Mouse (Mus musculus) limb, embryonic 15.5 days (tissue): ENCODE results near the gene Spag7. TPM values are rescaled to one million over a fixed set of nuclear protein-coding genes. Genes with fewer than 3 reads are reported as not detected.

Experiments used
- ATAC-seq: fragments of 200-750 bp; cut with Nextera tagmentation; 2 replicates; pipeline ENCODE4 v1.8.0; 2017; ENCODE audit warnings: low read depth, moderate TSS enrichment; ENCODE audit not compliant: insufficient number of reproducible peaks, low FRiP score, low TSS enrichment
- H3K27ac ChIP-seq: fragments of 300-500 bp; sonication (generic); 2 replicates; pipeline ENCODE4 v1.5.1; 2015; ENCODE audit warnings: moderate library complexity, mild to moderate bottlenecking, inconsistent platforms
- H3K27me3 ChIP-seq: fragments of 300-500 bp; sonication (generic); 2 replicates; pipeline ENCODE4 v1.6.1; 2015; ENCODE audit warnings: inconsistent platforms
- H3K36me3 ChIP-seq: fragments of 300-500 bp; sonication (generic); 2 replicates; pipeline ENCODE4 v1.6.1; 2015; ENCODE audit warnings: inconsistent platforms
- H3K4me1 ChIP-seq: fragments of 300-500 bp; sonication (generic); 2 replicates; pipeline ENCODE4 v1.6.1; 2015; ENCODE audit warnings: inconsistent platforms
- H3K4me2 ChIP-seq: fragments of 300-500 bp; sonication (generic); 2 replicates; pipeline ENCODE4 v1.6.1; 2015; ENCODE audit warnings: mild to moderate bottlenecking, inconsistent platforms
- H3K4me3 ChIP-seq: fragments of 300-500 bp; sonication (generic); 2 replicates; pipeline ENCODE4 v1.5.1; 2015; ENCODE audit warnings: mild to moderate bottlenecking, inconsistent platforms
- H3K9ac ChIP-seq: fragments of 300-500 bp; sonication (generic); 2 replicates; pipeline ENCODE4 v1.6.1; 2015; ENCODE audit warnings: inconsistent platforms
- H3K9me3 ChIP-seq: fragments of 300-500 bp; sonication (generic); 2 replicates; pipeline ENCODE4 v1.6.1; 2016; ENCODE audit warnings: inconsistent platforms
- WGBS: fragments of 180-500 bp; shearing (Covaris S2); methylation state at CpG from one replicate; pipeline ENCODE4 v1.1.7; 2015; 5-methylcytosine and 5-hydroxymethylcytosine counted together
- polyA plus RNA-seq: library from polyadenylated mRNA; unstranded; fragments of >200 nt; fragmentation: Nextera tagmentation; extraction: Ambion mirVana; gene quantifications from 2 replicates; pipeline ENCODE4 v1.2.1, GENCODE M21; 2015

The Spag7 gene
- 149 and 172 TPM in 2 replicates for polyA plus RNA-seq

- Histone ChIP-seq H3K9me3 (no peaks in the 10 kb centered on the region), H3K9ac (peak within 1 kb of the TSS; percentile 67), H3K36me3 (peaks cover 46% of the 10 kb centered on the region), H3K27me3 (no peaks in the 10 kb centered on the region), H3K27ac (peak within 1 kb of the TSS; percentile 100), H3K4me2 (peak within 1 kb of the TSS; percentile 77), H3K4me1 (peaks cover 27% of the 10 kb centered on the region), H3K4me3 (peak within 1 kb of the TSS; percentile 71)
- under 1% methylated on average over 44 of the region's 44 CpGs for WGBS
- peak; percentile 96 for ATAC-seq
Measured at GRCm38 (mm10) chr11:70668771-70669505, at the start of gene Spag7. TSS of gene Spag7 (minus strand) at chr11:70669416.

- ATAC-seq: no peak
- H3K4me2 ChIP-seq: no peak overlapping the region
- no peaks in the 10 kb centered on the region for H3K27me3 ChIP-seq
- H3K27ac ChIP-seq: no peak overlapping the region
- no peak overlapping the region for H3K9ac ChIP-seq
- peaks cover 86% of the 10 kb centered on the region for H3K36me3 ChIP-seq
- WGBS: 81% methylated on average over 5 of the region's 5 CpGs
- no peaks in the 10 kb centered on the region for H3K4me1 ChIP-seq
- no peaks in the 10 kb centered on the region for H3K9me3 ChIP-seq
- no peak overlapping the region for H3K4me3 ChIP-seq
Measured at GRCm38 (mm10) chr11:70718481-70718880, 49.3 kb upstream of the Spag7 start.

GRCm38 (mm10) chr11:70715832-70716231, 46.6 kb upstream of the Spag7 start:
- Histone ChIP-seq H3K9me3 (no peaks in the 10 kb centered on the region), H3K4me3 (no peak overlapping the region), H3K27ac (no peak overlapping the region), H3K36me3 (peaks cover 83% of the 10 kb centered on the region), H3K9ac (no peak overlapping the region), H3K27me3 (no peaks in the 10 kb centered on the region), H3K4me1 (no peaks in the 10 kb centered on the region), H3K4me2 (no peak overlapping the region)
- ATAC-seq: no peak
- WGBS: 87% methylated on average over 6 of the region's 6 CpGs

- Histone ChIP-seq H3K27me3 (no peaks in the 10 kb centered on the region), H3K36me3 (peaks cover 81% of the 10 kb centered on the region), H3K9me3 (no peaks in the 10 kb centered on the region), H3K4me3 (no peak overlapping the region), H3K4me1 (no peaks in the 10 kb centered on the region), H3K4me2 (no peak overlapping the region), H3K27ac (no peak overlapping the region), H3K9ac (no peak overlapping the region)
- 85% methylated on average over 6 of the region's 6 CpGs for WGBS
- ATAC-seq: no peak
Measured at GRCm38 (mm10) chr11:70713222-70713621, 44.0 kb upstream of the Spag7 start.

- no peak for ATAC-seq
- Histone ChIP-seq H3K9ac (no peak overlapping the region), H3K27ac (no peak overlapping the region), H3K27me3 (no peaks in the 10 kb centered on the region), H3K36me3 (peaks cover 81% of the 10 kb centered on the region), H3K4me3 (no peak overlapping the region), H3K9me3 (no peaks in the 10 kb centered on the region), H3K4me2 (no peak overlapping the region), H3K4me1 (no peaks in the 10 kb centered on the region)
- WGBS: 93% methylated on average over 10 of the region's 10 CpGs
Measured at GRCm38 (mm10) chr11:70711026-70711425, 41.8 kb upstream of the Spag7 start.

- no peak for ATAC-seq
- Histone ChIP-seq H3K36me3 (peaks cover 79% of the 10 kb centered on the region), H3K4me2 (no peak overlapping the region), H3K9me3 (no peaks in the 10 kb centered on the region), H3K4me1 (peaks cover 24% of the 10 kb centered on the region), H3K4me3 (no peak overlapping the region), H3K9ac (no peak overlapping the region), H3K27ac (no peak overlapping the region), H3K27me3 (no peaks in the 10 kb centered on the region)
- WGBS: 73% methylated on average over 3 of the region's 3 CpGs
Measured at GRCm38 (mm10) chr11:70706127-70706526, 36.9 kb upstream of the Spag7 start.

- Histone ChIP-seq H3K27me3 (no peaks in the 10 kb centered on the region), H3K4me3 (no peak overlapping the region), H3K9me3 (no peaks in the 10 kb centered on the region), H3K4me2 (0 out of 2 replicates have a peak overlapping the region, but pooled peaks have one; percentile 7), H3K4me1 (peaks cover 29% of the 10 kb centered on the region), H3K27ac (no peak overlapping the region; the same call in 1 of the 2 replicates), H3K36me3 (peaks cover 48% of the 10 kb centered on the region), H3K9ac (peak overlapping the region; percentile 33; the same call in 1 of the 2 replicates)
- ATAC-seq: no peak
- 58% methylated on average over 5 of the region's 6 CpGs for WGBS
Measured at GRCm38 (mm10) chr11:70702781-70703180, 33.6 kb upstream of the Spag7 start.

GRCm38 (mm10) chr11:70701984-70702733, 32.9 kb upstream of the Spag7 start:
- peaks cover 29% of the 10 kb centered on the region for H3K4me1 ChIP-seq
- no peaks in the 10 kb centered on the region for H3K27me3 ChIP-seq
- H3K27ac ChIP-seq: no peak overlapping the region; the same call in 1 of the 2 replicates
- ATAC-seq: no peak
- no peaks in the 10 kb centered on the region for H3K9me3 ChIP-seq
- peak overlapping the region; percentile 93; the same call in 1 of the 2 replicates for H3K9ac ChIP-seq
- peaks cover 41% of the 10 kb centered on the region for H3K36me3 ChIP-seq
- H3K4me2 ChIP-seq: peak overlapping the region; percentile 86
- WGBS: 76% methylated on average over 6 of the region's 6 CpGs
- H3K4me3 ChIP-seq: peak overlapping the region; percentile 92

- H3K4me3 ChIP-seq: peak overlapping the region; percentile 92
- no peak for ATAC-seq
- peak overlapping the region; percentile 97 for H3K27ac ChIP-seq
- peak overlapping the region; percentile 86 for H3K4me2 ChIP-seq
- H3K36me3 ChIP-seq: peaks cover 34% of the 10 kb centered on the region
- no peaks in the 10 kb centered on the region for H3K27me3 ChIP-seq
- H3K4me1 ChIP-seq: peaks cover 29% of the 10 kb centered on the region
- H3K9me3 ChIP-seq: no peaks in the 10 kb centered on the region
- H3K9ac ChIP-seq: peak overlapping the region; percentile 93
- 9% methylated on average over 10 of the region's 10 CpGs for WGBS
Measured at GRCm38 (mm10) chr11:70701221-70701955, 32.2 kb upstream of the Spag7 start.

GRCm38 (mm10) chr11:70700613-70701012, 31.4 kb upstream of the Spag7 start:
- ATAC-seq: peak; percentile 25
- under 1% methylated on average over 34 of the region's 34 CpGs for WGBS
- peak overlapping the region; percentile 93 for H3K9ac ChIP-seq

GRCm38 (mm10) chr11:70699722-70700556, 30.7 kb upstream of the Spag7 start, which contains the start of the genes Inca1 and Kif1c:
TSS of gene Inca1 (minus strand) at chr11:70700155.
TSS of gene Kif1c (plus strand) at chr11:70700548.
- Histone ChIP-seq H3K27me3 (no peaks in the 10 kb centered on the region), H3K27ac (peak within 1 kb of the TSS; percentile 97), H3K36me3 (peaks cover 19% of the 10 kb centered on the region), H3K9ac (peak within 1 kb of the TSS; percentile 93), H3K4me2 (peak within 1 kb of the TSS; percentile 86), H3K4me3 (peak within 1 kb of the TSS; percentile 92), H3K4me1 (peaks cover 29% of the 10 kb centered on the region), H3K9me3 (no peaks in the 10 kb centered on the region)
- WGBS: under 1% methylated on average over 67 of the region's 69 CpGs
- ATAC-seq: peak; percentile 91

More at GRCm38 (mm10) chr11:70700613-70701012, 31.4 kb upstream of the Spag7 start:
- Histone ChIP-seq H3K4me1 (peaks cover 29% of the 10 kb centered on the region), H3K4me2 (peak overlapping the region; percentile 86), H3K27me3 (no peaks in the 10 kb centered on the region), H3K9me3 (no peaks in the 10 kb centered on the region), H3K27ac (peak overlapping the region; percentile 97), H3K4me3 (peak overlapping the region; percentile 92), H3K36me3 (peaks cover 26% of the 10 kb centered on the region)
